Mouse (Mus musculus) ovary, postnatal 36 days (tissue): Measurements from ENCODE around the gene Med25.

Experiments used
- DNase-seq: peaks from one replicate; pipeline ENCODE4 v3.0.0; 2022; ENCODE audit warnings: low spot score, mixed read lengths

Gene Med25

DNA sequence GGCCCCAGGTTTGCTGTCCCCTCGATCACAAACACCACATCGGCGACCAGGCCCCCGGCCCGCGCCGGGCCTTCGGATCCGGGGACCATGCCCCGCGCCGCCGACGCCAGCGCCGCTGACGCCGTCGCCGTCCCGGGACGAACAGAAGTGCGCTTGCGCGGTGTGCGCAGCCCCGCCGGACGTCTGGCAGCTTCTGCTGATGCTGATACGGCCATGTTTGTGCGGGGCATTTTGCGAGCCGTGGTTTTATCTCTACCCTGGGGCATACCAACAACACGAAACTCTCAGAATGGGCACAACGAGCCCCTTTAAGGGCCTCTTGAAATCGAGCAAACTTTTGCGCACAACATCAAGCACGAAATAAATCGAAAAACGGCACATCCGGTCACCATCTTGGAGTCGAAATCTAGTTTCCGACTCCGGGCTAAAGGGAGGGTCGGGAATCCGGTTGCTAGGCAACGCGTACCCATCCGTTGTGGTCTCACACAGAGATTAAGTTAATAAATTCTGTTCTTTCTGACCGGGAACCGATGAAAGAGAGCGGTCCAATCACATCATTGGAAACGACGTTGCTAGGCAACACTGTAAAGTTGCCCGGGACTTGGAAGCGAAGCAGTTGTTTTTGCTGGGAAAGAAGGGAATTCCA lies at the start of gene Med25:
Gene Med25 (minus strand): TSS at position 437 of the 646 bp plus-strand sequence.
- peak; percentile 86 for DNase-seq

DNA sequence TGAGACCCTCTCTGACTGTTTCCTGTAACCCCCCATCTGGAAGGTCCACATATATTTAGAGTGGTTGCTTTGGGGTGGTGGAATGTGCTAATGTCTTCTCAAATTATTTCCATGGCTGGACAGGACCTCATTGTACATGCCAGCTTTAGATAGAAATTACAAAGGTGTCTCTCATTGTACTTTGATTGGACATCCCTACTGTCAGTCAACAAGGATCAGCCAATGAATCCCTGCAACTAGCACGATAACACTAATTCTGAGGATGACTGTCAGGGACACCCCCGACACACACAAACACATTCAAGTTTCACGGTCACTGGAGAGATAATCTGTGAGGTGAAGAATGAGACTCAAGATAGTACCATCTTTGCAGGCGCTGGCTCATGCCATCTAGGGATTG lies 46.2 kb upstream of the Med25 start:
- DNase-seq: no peak

DNA sequence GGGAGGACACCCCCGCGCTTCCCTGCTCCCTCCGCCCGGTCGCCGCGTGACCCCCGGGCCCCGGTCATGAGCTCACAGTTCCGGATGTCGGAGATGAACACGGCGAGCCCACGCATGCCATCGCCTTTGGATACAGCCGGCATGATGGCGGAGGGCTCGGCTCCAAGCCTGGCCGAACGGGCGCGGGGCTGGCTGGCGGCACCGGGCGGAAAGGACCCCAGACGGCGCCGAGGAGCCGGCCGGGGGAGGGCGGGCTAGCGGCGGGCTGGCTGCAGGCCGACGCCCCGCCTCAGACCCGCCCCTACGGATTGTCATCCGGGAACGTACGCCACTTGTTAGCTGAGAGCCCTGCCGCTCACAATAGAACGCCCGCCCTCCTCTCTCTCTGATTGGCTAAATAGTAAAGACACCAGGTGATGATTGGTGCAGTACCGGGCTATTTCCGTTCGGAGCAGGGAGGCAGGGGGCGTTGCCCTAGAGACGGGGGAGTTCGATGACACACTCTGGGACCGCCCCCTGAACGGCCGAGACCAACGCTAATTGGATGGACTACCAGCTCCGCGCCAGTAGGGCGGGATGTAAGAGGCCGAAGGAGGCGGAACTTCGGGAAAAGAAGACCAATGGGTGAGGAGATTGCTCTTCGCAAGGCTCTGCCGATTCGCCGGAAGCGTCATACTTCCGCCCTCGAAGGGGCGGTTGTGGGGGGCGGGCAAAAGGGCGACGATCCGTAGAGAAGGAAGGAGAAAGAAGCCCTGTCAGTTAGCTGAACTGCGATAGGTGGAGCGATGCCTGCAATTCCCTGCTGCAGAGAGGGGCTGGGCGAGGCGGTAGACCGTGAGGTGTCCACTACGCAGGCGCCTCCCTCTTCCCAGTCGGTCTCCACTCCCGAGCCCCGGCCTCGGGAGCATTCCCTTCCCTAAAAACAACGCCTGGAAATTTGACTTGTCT lies 37.0 kb upstream of the Med25 start, which contains the start of gene Ap2a1:
Gene Ap2a1 (minus strand): TSS at position 293 of the 948 bp plus-strand sequence.
- peak; percentile 99 for DNase-seq

DNA sequence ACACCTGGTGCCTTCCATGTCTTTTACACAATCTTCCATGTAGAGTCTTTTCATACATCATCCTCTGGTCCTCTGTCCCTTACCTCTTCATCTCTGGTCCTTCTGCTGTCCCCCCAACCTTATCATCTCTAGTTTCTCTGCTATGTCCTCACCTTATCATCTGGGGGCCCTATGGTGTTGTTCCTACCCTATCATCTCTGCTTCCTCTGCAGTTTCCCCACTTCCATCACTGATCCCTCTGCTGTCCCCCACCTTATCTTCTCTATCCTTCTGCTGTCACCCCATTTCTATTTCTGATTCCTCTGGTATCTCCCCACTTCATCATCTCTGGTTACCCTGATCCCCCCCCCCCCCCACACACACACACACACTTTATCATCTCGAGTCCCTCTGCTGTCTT lies 36.1 kb upstream of the Med25 start:
- no peak for DNase-seq

DNA sequence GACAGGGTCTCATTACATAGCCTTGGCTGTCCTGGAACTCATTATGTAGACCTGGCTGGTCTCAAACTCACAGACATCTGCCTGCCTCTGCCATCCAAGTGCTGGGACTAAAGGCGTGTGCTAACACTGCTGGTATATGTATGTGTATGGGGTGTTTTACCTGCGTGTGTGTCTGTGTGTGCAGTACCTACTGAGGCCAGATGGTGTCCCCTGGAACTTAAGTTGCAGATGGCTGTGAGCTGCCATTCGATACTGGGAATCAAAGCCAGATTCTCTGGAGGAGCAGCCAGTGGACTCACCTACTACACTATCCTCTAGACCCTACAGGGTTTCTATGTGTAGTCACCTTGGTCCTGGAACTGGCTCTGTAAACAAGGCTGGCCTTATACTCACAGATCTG lies 33.0 kb upstream of the Med25 start:
- no peak for DNase-seq

DNA sequence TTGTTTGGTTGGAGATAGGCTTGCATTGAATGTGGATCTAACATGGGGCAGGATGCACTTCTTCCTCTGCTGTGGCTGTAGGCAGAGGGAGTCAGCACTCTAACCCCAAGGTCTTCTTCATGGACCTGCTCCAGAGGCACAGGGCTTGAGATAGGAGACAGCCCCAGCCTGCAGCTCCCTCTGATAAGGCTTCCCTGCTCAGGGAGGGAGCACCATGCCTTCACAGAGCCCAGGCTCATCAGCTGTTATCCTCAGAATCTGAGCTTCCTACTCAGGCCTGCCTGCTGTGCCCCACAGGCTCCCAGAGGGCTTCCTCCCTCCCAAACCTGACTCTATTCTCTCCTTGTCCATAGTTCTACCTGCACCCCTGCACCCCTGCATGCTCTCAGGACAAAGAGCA lies 30.0 kb upstream of the Med25 start:
- DNase-seq: no peak

DNA sequence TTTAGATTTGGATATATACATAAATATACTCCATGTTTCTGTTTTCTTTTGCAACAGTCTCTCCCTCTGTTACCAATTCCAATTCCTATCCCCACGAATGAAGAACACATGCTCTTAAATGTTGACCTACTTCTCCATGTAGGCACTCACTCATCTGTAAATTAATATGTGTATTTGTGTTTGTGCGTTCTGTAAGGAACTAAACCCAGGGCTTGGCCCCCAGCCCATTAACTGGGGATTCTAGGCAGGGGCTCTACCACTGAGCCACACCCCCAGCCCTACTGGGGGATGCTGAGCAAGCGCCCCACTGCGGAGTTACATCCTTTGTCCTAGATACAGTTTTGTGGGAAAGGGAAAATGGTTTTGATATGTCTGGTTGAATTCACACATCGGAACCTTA lies 26.6 kb upstream of the Med25 start:
- no peak for DNase-seq

DNA sequence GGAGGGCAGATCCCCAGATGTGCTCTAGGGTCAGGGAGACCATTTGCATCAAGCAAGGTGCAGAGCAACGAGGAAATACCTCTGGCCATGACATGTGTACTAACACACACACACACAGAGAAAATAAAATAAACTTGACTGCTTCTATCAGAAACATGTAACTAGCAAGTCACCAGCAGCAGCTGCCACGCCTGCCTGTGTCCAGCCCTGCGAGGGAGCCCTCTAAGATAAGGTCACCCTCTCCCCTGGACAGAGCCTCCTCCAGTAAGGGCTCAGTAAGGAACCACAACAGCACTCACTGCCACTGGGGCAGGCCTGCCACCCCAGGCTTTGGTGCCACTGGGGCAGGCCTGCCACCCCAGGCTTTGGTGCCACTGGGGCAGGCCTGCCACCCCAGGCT lies 25.7 kb upstream of the Med25 start:
- DNase-seq: no peak

DNA sequence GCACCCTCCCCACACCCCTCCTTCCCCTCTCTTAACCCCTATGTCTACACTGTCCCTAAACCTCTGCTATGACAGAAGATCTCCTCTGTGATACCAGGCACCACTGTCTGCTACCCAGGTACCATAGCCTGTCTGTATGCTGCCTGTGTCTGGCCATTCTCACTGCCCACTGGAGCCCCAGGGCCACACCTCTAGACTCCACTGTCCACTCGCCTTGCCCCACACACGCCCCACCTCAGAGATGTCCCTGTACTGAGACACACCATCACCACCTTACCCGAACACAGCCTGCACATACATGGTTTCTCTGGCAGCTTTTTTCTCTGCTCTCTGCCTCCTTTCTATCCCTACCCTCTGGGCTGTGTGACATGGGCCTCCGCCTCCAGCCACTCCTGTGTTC lies 24.4 kb upstream of the Med25 start:
- no peak for DNase-seq

DNA sequence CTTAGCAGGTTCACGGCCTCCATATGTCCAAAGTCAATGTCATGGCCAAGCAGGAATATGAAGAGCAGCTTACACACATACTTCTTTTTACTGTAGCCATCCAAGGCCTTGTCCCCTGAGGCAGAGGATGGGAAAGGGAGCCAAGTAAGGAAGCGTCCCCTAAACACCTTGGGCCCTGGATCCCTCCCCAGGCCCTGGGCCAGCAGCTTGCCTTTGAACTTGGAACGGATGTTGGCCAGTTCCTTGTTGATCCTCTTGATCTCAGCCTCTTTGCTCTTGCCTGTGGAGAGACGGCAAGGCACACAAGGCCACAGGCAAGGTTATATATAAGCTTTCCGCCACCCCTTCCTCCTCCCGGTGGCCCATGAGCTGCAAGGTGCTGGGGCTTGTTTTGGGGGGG lies 23.7 kb upstream of the Med25 start:
- no peak for DNase-seq

DNA sequence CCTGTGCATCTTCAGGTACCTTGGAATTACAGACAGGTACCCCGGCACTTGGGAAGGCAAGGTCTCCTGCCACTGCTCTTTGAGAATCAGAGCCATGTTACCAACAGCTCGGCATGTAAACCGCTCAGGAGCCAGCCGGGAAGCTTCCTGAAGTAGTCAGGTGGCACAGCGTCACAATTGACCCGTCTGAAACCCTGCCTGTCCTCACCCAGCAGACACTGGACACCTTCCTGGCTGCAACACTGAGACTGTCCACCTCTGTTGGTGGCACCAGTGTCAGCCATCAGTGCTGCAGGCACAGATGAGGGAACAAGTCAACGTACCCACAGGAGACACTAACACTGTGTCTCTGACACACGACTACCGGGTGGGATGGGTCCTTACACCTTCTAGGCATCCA lies 22.8 kb upstream of the Med25 start:
- DNase-seq: no peak

DNA sequence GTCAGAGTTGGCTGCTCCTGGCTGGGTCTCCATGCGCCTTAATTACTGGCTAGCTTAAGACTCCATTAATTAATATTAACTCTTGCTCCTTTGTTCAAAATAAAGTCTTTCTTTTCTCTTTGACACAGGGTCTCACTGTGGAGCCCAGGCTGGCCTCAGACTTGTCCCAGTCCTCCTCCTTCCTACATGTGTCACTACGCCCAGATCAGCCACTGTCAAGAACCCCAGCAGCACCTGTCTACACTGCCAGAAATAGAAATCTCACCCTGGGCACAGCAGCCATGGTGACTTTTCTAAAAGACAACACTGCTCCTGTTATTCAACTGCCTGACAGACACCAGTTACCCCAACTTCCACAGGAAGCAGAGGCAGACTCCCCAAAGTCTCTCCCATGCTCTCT lies 21.9 kb upstream of the Med25 start:
- no peak for DNase-seq

DNA sequence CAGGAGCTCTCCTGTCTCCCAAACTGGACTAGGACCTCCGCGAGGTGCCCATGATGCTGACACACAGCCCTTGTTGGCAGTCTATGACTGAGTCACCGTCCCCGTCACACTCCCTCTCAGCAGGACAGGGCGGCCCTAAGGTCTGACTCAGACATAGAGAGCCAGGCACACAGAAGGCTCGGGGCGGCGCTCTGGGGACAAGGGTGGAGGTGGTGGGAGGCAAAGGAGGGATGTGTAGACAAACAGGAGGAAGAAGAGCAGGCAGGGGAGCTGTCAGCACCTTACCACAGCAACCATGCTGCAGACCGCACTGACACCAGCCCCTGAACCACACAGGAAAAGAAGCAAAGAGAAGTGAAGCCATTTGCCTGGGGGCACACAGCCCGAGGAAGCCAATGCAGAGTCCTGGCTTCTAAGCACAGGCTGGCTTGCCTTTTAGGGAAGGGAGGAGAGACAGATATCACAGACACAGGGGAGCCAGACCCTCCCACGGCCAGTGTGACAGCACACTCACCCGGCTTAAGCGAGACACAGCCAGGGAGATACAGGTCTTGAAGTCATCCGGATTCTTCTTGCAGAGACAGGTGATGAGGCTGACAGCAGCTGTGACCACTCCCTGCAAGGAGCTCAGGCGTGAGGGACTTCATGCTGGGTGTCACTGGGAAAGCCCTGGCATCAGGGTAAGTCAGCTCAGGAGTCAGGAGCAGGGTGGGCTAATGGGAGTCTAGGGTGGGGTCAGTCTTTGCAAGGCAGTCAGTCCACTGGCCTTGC lies 16.4 kb upstream of the Med25 start:
- no peak for DNase-seq

DNA sequence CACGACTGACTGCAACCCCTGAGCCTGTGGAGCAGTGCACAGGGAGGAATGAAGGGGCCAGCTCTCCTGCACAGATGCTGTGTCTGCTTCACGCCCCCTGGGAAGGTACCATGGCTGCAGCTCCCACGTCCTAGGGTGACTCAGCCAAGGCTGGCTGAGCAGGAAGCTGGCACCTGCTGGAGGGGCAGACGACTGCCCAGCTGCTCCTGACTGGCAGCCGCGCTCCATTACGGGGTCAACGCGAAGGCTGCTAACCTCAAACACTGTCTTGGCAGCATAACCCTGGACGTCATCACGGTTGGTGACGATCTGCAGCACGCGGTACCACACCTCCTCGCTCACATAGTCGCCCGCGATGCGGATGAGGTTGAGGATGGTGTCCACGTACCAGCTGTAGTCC lies 12.9 kb upstream of the Med25 start:
- no peak for DNase-seq

DNA sequence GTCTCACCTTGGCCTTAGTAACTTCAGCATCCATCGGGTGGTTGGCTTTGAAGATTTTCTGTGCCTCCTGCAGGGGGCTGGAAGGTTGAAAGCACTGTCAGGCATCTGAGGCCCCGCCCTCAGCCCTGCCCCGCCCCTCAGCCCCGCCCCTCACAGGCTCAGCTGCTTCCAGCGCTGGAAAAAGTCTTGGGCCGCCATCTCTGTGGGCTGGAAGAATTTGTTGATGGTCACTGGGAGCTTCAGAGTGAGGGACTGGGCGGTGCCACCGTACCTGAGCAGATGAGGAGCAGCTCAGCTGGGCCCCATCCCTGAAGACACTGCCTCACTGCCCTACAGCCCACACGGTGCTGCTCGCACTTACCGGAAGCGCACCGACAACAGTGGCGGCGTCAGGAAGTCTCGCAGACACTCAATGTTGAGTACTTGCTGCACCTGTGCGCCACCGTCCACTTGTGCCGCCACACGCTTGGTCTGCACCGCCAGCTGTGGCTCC lies 8.8 kb upstream of the Med25 start:
- no peak for DNase-seq

DNA sequence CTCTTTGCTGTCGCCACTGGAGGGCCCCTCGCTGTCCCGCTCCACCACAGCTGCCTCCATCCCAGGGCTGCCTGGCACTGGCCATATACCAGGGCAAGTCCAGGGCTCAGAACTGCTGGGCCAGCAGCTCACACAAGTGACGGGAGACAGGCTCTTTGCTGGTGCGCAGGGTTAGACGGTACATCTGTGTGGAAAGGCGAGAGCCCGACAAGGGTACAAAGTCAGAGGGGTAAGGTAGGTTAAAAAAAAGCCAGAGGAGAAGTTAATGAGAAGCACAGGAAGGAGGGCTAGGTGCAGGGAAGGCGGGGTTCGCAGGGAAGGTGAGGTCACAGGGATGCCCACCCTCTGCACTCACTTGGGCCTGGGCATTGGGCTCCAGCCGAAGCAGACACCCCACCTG lies 8.1 kb upstream of the Med25 start:
- no peak for DNase-seq

DNA sequence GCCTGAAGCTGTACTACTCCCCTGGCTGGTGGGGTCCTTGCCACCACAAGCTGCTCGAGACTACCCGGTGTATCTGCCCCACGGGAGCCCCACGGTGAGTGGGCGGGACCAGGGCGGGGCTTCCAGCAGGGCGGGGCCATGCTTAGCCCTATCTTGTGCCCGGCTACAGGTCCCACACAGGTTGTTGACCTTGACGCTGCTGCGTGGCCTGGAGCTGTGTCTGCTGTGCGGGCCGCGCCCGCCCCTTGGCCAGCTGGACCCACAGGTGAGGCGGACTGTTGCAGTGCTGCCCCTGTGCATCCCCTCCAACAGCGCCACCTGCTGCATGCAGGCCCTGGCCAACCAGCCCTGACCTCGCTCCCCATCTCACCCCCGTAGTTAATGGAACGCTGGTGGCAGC lies 6.1 kb upstream of the Med25 start:
- peak; percentile 58 for DNase-seq

DNA sequence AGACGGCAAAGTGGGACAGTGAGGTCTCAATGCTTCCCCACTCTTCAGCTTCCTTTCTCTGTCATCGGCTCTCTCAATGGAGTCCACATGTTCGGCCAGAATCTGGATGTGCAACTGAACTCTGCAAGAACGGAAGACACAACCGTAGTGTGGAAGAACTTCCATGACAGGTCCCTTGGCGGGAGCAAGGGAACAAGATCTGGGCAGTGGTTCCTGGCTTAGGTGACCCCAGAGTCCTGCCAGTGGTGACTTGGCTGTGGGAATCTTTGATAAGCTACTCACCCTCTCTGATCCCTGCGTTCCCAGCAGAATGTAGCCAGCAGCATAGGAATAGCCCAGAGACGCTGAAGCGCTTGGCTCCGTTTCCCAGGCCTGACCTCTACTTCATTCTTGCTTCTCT lies 4.0 kb upstream of the Med25 start:
- no peak for DNase-seq

DNA sequence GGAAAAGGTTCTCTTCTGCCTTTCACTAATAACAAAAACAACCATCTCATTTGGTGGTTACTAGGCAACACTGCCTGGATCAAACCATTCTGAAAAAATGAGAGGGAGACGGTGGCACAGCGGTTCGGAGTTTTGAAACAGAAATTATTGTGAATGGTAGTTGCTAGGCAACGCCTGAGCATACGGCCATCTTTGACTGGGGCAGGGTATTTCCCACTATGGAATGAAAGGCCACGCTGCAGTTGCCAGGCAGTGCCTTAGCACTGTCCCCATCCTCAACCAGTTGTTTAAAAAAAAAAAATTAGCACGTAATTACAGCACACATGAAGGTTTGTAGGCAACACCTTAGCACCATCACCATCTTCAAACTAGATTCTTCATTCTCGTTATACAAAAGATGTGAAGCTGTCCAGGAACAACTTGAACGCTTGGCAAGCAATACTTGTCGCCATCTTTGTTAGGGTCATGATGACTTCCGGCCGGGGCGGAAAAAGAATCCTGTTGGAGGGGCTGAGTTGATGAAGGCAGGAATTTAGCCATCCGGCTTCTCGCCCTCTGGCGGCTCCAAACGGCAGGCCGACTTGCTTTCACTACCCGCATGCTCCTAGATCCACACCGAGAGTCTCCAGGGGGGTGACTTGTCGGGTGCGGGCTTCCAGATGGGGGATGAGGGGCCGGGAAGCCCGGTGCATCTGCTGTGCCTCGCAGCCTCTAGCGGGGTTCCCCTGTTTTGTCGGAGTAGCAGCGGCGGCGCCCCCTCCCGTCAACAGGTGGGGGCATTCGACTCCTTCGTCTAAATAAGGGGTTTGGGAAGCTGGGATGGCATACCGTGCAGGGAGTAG lies 3.3 kb upstream of the Med25 start, which contains the start of gene Fuz:
Gene Fuz (plus strand): TSS at position 487 of the 842 bp plus-strand sequence.
- DNase-seq: peak; percentile 89

DNA sequence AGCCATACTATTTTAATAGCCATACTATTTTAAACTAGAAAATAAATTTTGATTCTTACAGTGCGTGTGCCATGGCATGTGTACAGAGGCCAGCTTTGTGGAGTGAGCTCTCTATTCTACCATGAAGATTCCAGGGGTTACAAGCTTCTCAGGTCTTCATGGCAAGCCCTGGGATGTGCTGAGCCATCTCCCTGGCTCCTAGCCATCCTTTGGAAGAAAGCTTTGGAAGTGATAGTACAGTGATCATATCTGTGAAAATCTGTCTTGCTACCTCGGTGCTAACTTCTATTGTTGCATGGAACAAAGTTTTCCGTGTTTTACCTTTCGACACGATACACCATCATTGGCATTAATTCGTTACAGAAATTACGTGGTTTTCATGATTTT lies 2.7 kb upstream of the Med25 start:
- DNase-seq: no peak

DNA sequence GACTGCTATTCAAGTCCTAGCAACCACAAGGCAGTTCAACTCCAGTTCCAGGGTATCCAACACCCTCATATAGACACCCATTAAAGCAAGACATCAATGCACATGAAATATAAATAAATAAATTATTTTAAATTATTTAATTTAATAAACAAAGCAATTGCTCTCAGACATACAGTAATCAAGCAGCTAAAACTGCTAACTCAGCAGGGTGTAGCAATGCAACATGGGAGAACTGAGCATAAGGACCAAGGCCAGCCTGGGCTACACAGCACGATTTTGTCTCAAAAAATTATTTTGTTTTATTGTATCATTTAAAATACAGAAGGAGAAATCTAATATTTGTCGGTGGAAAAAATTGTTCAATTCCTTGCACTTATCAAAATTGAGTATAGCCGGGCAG lies 1.7 kb upstream of the Med25 start:
- DNase-seq: no peak

DNA sequence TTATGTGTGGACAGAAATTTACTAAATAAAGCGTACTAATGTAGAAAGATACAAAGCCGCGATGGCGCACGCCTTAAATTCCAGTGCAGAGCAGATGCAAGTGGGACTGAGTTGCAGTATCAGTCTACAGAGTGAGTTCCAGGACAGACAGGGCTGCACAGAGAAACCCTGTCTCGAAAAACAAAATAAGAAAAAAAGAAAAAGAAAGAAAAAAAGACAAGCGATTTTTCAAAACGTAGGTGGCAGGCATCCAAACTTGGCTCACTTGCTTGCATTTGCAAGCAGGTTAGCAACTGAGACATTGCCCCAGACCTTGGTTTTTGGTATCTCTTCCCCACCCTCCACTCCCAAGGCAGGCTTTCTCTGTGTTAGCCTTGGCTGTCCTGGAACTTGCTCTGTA lies 685 bp upstream of the Med25 start:
- peak; percentile 42 for DNase-seq
